27 mouse cellular contexts compared by ENCODE assay signal in the genomic region with DNA sequence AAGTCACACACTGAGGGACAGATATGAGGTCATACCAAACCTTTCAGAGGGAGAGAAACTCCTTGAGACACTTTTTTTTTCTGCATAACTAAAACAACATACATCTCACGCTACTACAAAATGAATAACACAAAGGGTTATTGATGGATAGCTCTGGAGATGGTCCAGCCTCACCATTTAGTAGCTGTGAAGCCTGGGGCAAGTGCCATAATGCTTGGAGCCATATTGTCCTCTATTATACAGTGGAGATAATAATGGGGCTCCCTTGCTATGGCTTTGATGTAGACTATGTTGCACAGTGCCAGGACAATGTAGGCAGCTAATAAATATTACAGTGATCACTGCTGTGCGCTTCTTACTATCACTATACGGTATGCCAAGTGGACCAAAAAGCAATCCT.
"Had no signal": no experiment of that assay in that cellular context is flagged by ENCODE, and none has a peak within 500 bp of the region (broad histone marks: within the 10 kb centered on the region; RNA-seq: fewer than 3 reads in every experiment).

No protein-coding gene starts in this region.

- H3K4me3 ChIP-seq: heart, adult 2 months; hindbrain, embryonic 10.5 days; hindbrain, embryonic 12.5 days; intestine, embryonic 15.5 days; kidney, embryonic 15.5 days; limb, embryonic 12.5 days; liver, embryonic 13.5 days had no signal

- H3K9ac ChIP-seq: hindbrain, embryonic 12.5 days; hindbrain, embryonic 14.5 days; intestine, embryonic 15.5 days; kidney, embryonic 15.5 days; limb, embryonic 12.5 days; liver, embryonic 13.5 days had no signal

- ATAC-seq: hindbrain, embryonic 16.5 days; inflammation-experienced regulatory T-cells, adult 6 months; intestine, embryonic 15.5 days; intestine, postnatal 0 days had no signal

- H3K4me2 ChIP-seq: heart, embryonic 11.5 days; hindbrain, embryonic 12.5 days; hindbrain, embryonic 14.5 days; intestine, embryonic 15.5 days; kidney, embryonic 15.5 days; limb, embryonic 12.5 days; liver, embryonic 11.5 days; liver, embryonic 13.5 days had no signal

- H3K36me3 ChIP-seq: hindbrain, embryonic 10.5 days; hindbrain, embryonic 12.5 days; intestine, embryonic 15.5 days; kidney, embryonic 15.5 days; limb, embryonic 12.5 days; liver, embryonic 13.5 days had no signal

- H3K4me1 ChIP-seq: intestine, embryonic 15.5 days; liver, embryonic 13.5 days had no signal

- H3K27ac ChIP-seq: heart, adult 2 months; hindbrain, embryonic 10.5 days; hindbrain, embryonic 12.5 days; hindbrain, embryonic 14.5 days; intestine, embryonic 15.5 days; kidney, embryonic 15.5 days; kidney, postnatal 0 days; limb, embryonic 12.5 days; liver, embryonic 13.5 days had no signal

- H3K9me3 ChIP-seq: hindbrain, embryonic 10.5 days; hindbrain, embryonic 12.5 days; intestine, embryonic 15.5 days; kidney, embryonic 15.5 days; limb, embryonic 12.5 days; liver, embryonic 13.5 days had no signal

- H3K27me3 ChIP-seq: hindbrain, embryonic 12.5 days; intestine, embryonic 15.5 days; kidney, embryonic 15.5 days; limb, embryonic 12.5 days; liver, embryonic 13.5 days had no signal

- DNase-seq: gastrocnemius, postnatal 14 days; gastrocnemius, postnatal 36 days; heart, adult 11 months; heart, adult 2 months; heart, postnatal 10 days; heart, postnatal 4 days; kidney, adult 18-20 months; kidney, adult 8-10 months; kidney, postnatal 14 days; kidney, postnatal 36 days; layer of hippocampus, adult 9-11 months; layer of hippocampus, postnatal 36 days; left cerebral cortex, postnatal 4 days; liver; liver, embryonic 13.5 days had no signal
